Mouse (Mus musculus) ES-Bruce4 (cell line): Measurements from ENCODE around the gene Zfp385b.

Experiments used
- CTCF ChIP-seq: IDR thresholded peaks from one replicate; pipeline ENCODE4 v1.8.1; 2011; ENCODE audit warnings: low read depth, low read length
- EP300 ChIP-seq: IDR thresholded peaks from 2 replicates; pipeline ENCODE4 v1.6.1; 2011; ENCODE audit warnings: low read depth, low read length; ENCODE audit not compliant: insufficient read depth
- POLR2A ChIP-seq: IDR thresholded peaks from one replicate; pipeline ENCODE4 v1.8.1; 2011; ENCODE audit warnings: low read length; ENCODE audit not compliant: insufficient read depth

GRCm38 (mm10) chr2:77528079-77528752 is 291.2 kb downstream of the Zfp385b start:
- TF ChIP-seq POLR2A: no peak
- TF ChIP-seq CTCF: no peak
- TF ChIP-seq EP300: no peak
